Mouse (Mus musculus): Measurements from ENCODE around the gene Sectm1b. TPM values are rescaled to one million over a fixed set of nuclear protein-coding genes. Genes with fewer than 3 reads are reported as not detected.
"Not testable (repeated sequence)": the region's sequence is repeated elsewhere in the genome, so short reads cannot be mapped to it uniquely, and the experiment has no call there.

Gene Sectm1b
- polyA plus RNA-seq, 1 experiment from 2014 or later, result 1.2 TPM

- 42% methylated on average over 4 of the region's 4 CpGs for WGBS
- Histone ChIP-seq H3K4me1 (no peaks in the 10 kb centered on the region), H3K27me3 (no peaks in the 10 kb centered on the region), H3K4me3 (replicated peaks) (no peak overlapping the region), H3K4me2 (replicated peaks) (no peak overlapping the region), H3K9ac (no peak overlapping the region), H3K36me3 (no peaks in the 10 kb centered on the region), H3K9me3 (replicated peaks) (no peaks in the 10 kb centered on the region), H3K27ac (replicated peaks) (no peak overlapping the region; the same call in 1 of the 2 replicates)
- ATAC-seq (ENCODE audit: insufficient number of reproducible peaks, low FRiP score, low TSS enrichment, low read depth), result 0 out of 2 replicates have a peak, but pooled peaks have one; percentile 19
Observed at GRCm38 (mm10) chr11:121090943-121091342, 27.6 kb upstream of the Sectm1b start.

GRCm38 (mm10) chr11:121089756-121090546 is 26.6 kb upstream of the Sectm1b start:
- Histone ChIP-seq H3K4me1 (no peaks in the 10 kb centered on the region), H3K27me3 (no peaks in the 10 kb centered on the region), H3K4me2 (replicated peaks) (no peak overlapping the region), H3K9me3 (replicated peaks) (no peaks in the 10 kb centered on the region), H3K9ac (no peak overlapping the region), H3K27ac (replicated peaks) (no peak overlapping the region), H3K4me3 (replicated peaks) (no peak overlapping the region), H3K36me3 (no peaks in the 10 kb centered on the region)
- 86% methylated on average over 2 of the region's 2 CpGs for WGBS
- no peak for ATAC-seq (ENCODE audit: insufficient number of reproducible peaks, low FRiP score, low TSS enrichment, low read depth)

DNA sequence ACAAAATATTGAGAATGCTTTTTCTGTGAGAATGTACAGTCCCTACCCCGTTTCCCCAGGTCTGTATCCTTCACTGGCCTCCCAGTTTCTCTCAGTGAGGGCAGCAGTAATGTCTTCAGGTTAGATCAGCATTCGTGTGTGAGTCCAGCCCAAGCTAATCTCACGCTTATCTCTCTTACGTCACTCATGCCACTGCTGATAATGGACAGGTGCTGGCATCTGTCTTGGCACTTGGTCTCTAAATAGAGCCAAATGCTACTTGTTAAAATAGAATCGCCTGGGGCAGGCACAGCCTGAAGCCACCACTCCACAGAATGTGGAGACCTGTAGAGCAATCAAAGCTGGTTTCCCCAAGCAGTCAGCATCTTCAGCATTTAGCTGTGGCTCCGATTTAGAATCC is 25.6 kb upstream of the Sectm1b start:
- Histone ChIP-seq H3K9ac (no peak overlapping the region), H3K4me1 (no peaks in the 10 kb centered on the region), H3K4me2 (replicated peaks) (no peak overlapping the region), H3K4me3 (replicated peaks) (no peak overlapping the region), H3K9me3 (replicated peaks) (no peaks in the 10 kb centered on the region), H3K27ac (replicated peaks) (no peak overlapping the region), H3K27me3 (no peaks in the 10 kb centered on the region), H3K36me3 (no peaks in the 10 kb centered on the region)
- ATAC-seq (ENCODE audit: insufficient number of reproducible peaks, low FRiP score, low TSS enrichment, low read depth), result no peak
- WGBS, result 62% methylated on average over 6 of the region's 6 CpGs

DNA sequence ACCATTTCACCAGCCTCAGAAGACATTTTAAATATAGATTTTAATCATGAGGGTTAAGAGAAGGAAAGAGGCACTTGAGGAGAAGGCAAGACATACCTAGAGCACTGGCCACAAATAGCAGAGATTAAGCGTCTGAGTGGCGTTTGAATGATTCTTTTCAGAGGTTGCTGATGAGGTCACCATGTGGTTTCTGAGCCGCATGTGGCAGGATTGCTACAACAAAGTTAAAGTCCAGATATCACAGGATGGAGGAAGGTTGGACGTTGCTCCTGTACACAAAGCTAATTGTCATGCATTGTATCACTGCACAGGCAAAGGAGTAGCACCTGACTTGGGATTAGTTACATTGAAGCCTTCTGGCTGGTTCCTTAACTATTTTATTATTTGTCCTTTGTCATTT is 22.9 kb upstream of the Sectm1b start:
- 55% methylated on average over 4 of the region's 4 CpGs for WGBS
- no peaks in the 10 kb centered on the region for H3K9me3 ChIP-seq (replicated peaks)
- ATAC-seq (ENCODE audit: insufficient number of reproducible peaks, low FRiP score, low TSS enrichment, low read depth), result no peak
- no peaks in the 10 kb centered on the region for H3K36me3 ChIP-seq
- H3K27ac ChIP-seq (replicated peaks), result no peak overlapping the region
- no peaks in the 10 kb centered on the region for H3K27me3 ChIP-seq
- H3K4me2 ChIP-seq (replicated peaks), result no peak overlapping the region
- H3K4me3 ChIP-seq (replicated peaks), result no peak overlapping the region
- no peak overlapping the region for H3K9ac ChIP-seq
- H3K4me1 ChIP-seq, result peaks cover 8% of the 10 kb centered on the region; the same call in 1 of the 2 replicates

DNA sequence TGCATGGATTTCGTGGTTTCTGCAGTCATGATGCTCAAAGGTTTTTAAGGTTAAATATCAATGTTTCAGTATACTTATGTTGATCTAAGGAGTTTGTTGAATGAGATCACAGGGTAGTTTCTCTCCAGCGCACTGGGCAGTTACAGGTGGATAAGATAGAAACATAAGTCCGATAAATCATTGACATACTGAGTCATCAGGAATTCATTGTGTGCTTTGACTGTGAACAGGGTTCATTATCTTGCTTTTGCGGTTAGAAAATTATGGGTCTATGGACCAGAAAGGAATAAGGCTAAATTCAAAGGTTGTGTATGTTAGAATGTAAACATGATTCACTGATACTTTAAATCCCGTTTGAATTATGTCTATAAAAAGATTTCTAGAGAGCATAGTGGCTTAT is 21.8 kb upstream of the Sectm1b start:
- Histone ChIP-seq H3K4me2 (replicated peaks) (no peak overlapping the region), H3K27ac (replicated peaks) (no peak overlapping the region), H3K27me3 (no peaks in the 10 kb centered on the region), H3K9ac (no peak overlapping the region), H3K9me3 (replicated peaks) (no peaks in the 10 kb centered on the region), H3K4me3 (replicated peaks) (no peak overlapping the region), H3K36me3 (no peaks in the 10 kb centered on the region), H3K4me1 (peaks cover 8% of the 10 kb centered on the region; the same call in 1 of the 2 replicates)
- no peak for ATAC-seq (ENCODE audit: insufficient number of reproducible peaks, low FRiP score, low TSS enrichment, low read depth)
- WGBS, result 54% methylated on average over 5 of the region's 5 CpGs

DNA sequence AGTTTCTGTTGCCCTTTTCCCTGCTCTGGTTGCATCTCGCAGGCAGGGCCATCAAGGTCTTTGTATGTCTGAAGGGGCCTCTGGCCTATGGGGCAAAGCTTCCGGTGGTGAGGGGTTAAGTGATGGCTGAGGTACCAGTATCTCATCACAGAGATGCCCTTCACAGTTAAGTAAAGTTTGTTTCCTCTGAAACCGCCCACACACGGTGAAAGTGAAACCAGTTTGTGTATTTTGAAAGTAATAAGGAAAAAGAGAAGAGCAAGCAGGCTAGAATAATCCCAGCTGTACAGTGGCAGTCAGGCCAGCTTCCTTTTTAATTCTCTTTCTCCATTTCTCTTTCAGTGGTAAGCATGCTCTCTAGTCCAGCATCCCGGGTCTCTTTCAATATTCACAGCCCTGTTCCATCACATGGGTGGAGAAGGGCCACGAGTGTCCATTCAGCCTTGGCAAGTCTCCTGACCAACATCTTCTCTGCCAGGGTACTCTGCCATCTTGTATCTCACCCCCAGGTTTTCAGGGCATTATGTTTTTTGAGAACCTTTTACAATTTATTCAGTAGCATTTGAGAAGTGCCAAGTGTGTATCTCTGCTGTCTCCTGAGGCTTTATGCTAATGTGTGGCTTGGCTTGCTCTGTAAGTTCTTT is 19.6 kb upstream of the Sectm1b start:
- H3K27me3 ChIP-seq, result no peaks in the 10 kb centered on the region
- no peak overlapping the region for H3K4me2 ChIP-seq (replicated peaks)
- WGBS, result 71% methylated on average over 6 of the region's 6 CpGs
- ATAC-seq (ENCODE audit: insufficient number of reproducible peaks, low FRiP score, low TSS enrichment, low read depth), result no peak
- no peak overlapping the region for H3K9ac ChIP-seq
- H3K9me3 ChIP-seq (replicated peaks), result no peaks in the 10 kb centered on the region
- no peak overlapping the region for H3K27ac ChIP-seq (replicated peaks)
- H3K36me3 ChIP-seq, result no peaks in the 10 kb centered on the region
- H3K4me3 ChIP-seq (replicated peaks), result no peak overlapping the region
- H3K4me1 ChIP-seq, result peaks cover 8% of the 10 kb centered on the region; the same call in 1 of the 2 replicates

DNA sequence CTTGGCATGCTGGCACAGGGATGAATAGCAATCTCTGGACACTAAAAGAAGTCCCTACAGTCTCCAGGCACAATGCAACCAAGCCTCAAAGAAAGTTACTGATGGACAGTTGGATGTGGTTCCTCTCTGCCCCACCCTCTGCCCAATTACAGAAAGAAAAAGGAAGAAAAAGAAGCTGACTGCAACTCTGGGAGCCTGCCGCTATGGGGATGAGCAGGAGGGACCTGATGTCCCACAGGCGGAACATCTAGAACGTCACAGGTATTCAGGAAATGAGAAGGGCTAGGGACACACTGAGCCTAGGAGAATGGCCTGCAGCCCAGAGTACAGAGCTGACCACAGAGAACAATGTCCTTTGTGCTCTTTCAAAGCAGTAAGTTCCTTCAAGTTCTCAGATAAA is 18.9 kb upstream of the Sectm1b start:
- WGBS, result 71% methylated on average over 3 of the region's 3 CpGs

DNA sequence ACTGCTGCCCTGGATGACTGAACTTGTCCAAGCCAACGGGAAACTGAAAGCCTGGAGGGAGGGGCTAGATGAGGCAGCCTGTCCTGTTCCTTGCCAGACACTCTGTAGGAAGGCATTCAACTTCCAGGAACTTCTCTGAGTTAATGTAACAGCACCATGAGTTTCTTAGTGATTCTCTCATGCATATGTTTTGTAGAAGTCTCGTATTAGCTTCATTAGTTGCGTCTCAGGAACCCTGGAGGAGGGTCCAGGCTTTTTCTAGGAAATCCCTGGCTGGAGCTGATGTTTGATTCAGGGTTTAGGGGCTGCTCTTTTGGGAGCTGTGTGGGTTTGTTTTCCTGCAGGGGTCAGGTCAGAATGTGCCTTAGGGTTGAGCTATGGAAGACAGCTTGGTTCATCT is 17.8 kb upstream of the Sectm1b start, which contains the start of gene Sectm1a:
TSS of gene Sectm1a (minus strand) at position 101 of the 400 bp plus-strand sequence.
- WGBS, result 52% methylated on average over 3 of the region's 3 CpGs
- Histone ChIP-seq H3K36me3 (no peaks in the 10 kb centered on the region), H3K27me3 (no peaks in the 10 kb centered on the region), H3K9me3 (replicated peaks) (no peaks in the 10 kb centered on the region), H3K4me3 (replicated peaks) (no peak within 1 kb of the TSS), H3K4me1 (peaks cover 8% of the 10 kb centered on the region; the same call in 1 of the 2 replicates), H3K27ac (replicated peaks) (no peak within 1 kb of the TSS), H3K9ac (no peak within 1 kb of the TSS), H3K4me2 (replicated peaks) (no peak within 1 kb of the TSS)
- no peak for ATAC-seq (ENCODE audit: insufficient number of reproducible peaks, low FRiP score, low TSS enrichment, low read depth)

More for the DNA sequence above, 18.9 kb upstream of the Sectm1b start:
- Histone ChIP-seq H3K4me3 (replicated peaks) (no peak overlapping the region), H3K4me2 (replicated peaks) (no peak overlapping the region), H3K4me1 (peaks cover 8% of the 10 kb centered on the region; the same call in 1 of the 2 replicates), H3K9ac (no peak overlapping the region), H3K36me3 (no peaks in the 10 kb centered on the region), H3K9me3 (replicated peaks) (no peaks in the 10 kb centered on the region), H3K27me3 (no peaks in the 10 kb centered on the region), H3K27ac (replicated peaks) (no peak overlapping the region)
- no peak for ATAC-seq (ENCODE audit: insufficient number of reproducible peaks, low FRiP score, low TSS enrichment, low read depth)

- no peak overlapping the region for H3K4me3 ChIP-seq (replicated peaks)
- no peak overlapping the region for H3K9ac ChIP-seq
- 90% methylated on average over 8 of the region's 8 CpGs for WGBS
- H3K4me1 ChIP-seq, result peaks cover 8% of the 10 kb centered on the region; the same call in 1 of the 2 replicates
- H3K36me3 ChIP-seq, result no peaks in the 10 kb centered on the region
- no peak for ATAC-seq (ENCODE audit: insufficient number of reproducible peaks, low FRiP score, low TSS enrichment, low read depth)
- no peaks in the 10 kb centered on the region for H3K27me3 ChIP-seq
- H3K4me2 ChIP-seq (replicated peaks), result no peak overlapping the region
- H3K27ac ChIP-seq (replicated peaks), result no peak overlapping the region
- no peaks in the 10 kb centered on the region for H3K9me3 ChIP-seq (replicated peaks)
Observed at GRCm38 (mm10) chr11:121080330-121080729, 17.0 kb upstream of the Sectm1b start.

GRCm38 (mm10) chr11:121075655-121076054 is 12.3 kb upstream of the Sectm1b start:
- Histone ChIP-seq H3K36me3 (no peaks in the 10 kb centered on the region), H3K4me1 (no peaks in the 10 kb centered on the region), H3K4me2 (replicated peaks) (no peak overlapping the region), H3K9ac (no peak overlapping the region), H3K27me3 (no peaks in the 10 kb centered on the region), H3K27ac (replicated peaks) (no peak overlapping the region), H3K4me3 (replicated peaks) (no peak overlapping the region), H3K9me3 (replicated peaks) (no peaks in the 10 kb centered on the region)
- ATAC-seq (ENCODE audit: insufficient number of reproducible peaks, low FRiP score, low TSS enrichment, low read depth), result no peak
- WGBS, result 66% methylated on average over 5 of the region's 5 CpGs

- not testable (repeated sequence) for H3K27me3 ChIP-seq; ATAC-seq (ENCODE audit: insufficient number of reproducible peaks, low FRiP score, low TSS enrichment, low read depth); H3K27ac ChIP-seq (replicated peaks); H3K9ac ChIP-seq; H3K4me3 ChIP-seq (replicated peaks); H3K9me3 ChIP-seq (replicated peaks); H3K36me3 ChIP-seq; H3K4me1 ChIP-seq; H3K4me2 ChIP-seq (replicated peaks)
- 89% methylated on average over 12 of the region's 16 CpGs for WGBS
Observed at GRCm38 (mm10) chr11:121069662-121070061, 6.3 kb upstream of the Sectm1b start.

Data from embryonic facial prominence, embryonic 15.5 days (tissue).